Mouse (Mus musculus) testis, adult 2 months (tissue): Measurements from ENCODE around the gene Gstp2.

ENCODE experiments used
- CTCF ChIP-seq: fragments of 200-500 bp; IDR thresholded peaks from 2 replicates; pipeline ENCODE4 v1.5.1; 2012; ENCODE audit warnings: low read depth, mild to moderate bottlenecking, inconsistent platforms, low read length, moderate library complexity; ENCODE audit not compliant: control insufficient read depth, insufficient read depth, insufficient replicate concordance
- POLR2A ChIP-seq: fragments of 200-500 bp; IDR thresholded peaks from 2 replicates; pipeline ENCODE4 v1.6.1; 2012; ENCODE audit warnings: low read depth, mild to moderate bottlenecking, inconsistent platforms, low read length, moderate library complexity; ENCODE audit not compliant: control insufficient read depth

GRCm38 (mm10) chr19:4036327-4037045 lies 9.3 kb downstream of the Gstp2 start:
- TF ChIP-seq POLR2A (no peak), CTCF (no peak)
